Mouse (Mus musculus): ENCODE measurements around the gene Vps26a.

Gene Vps26a

DNA sequence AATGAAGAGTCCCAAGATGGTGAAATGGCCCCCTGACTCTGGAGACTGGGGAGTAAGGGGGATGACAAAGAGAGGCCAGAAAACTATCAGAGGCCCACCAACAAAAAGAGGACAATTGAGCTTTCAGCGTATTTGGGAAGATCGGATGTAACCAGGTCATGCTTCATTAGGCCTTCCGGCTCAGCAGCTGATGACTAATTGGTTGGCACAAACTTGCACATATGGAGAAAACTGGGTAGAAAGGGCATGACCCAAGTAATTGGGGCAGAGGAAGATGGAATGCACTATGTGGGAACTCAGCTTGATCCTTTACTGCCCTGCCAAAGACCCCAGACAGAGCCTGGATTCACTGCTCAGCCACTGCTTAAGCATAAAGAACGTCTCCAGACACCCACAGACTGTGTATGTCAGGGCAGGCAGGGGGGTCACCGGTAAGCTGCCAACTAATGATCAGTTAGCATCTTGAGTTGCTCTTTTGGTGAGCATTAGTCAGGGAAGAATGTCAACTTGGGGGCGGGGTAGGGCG lies 67.7 kb downstream of the Vps26a start:
- no peak for DNase-seq (ENCODE audit: low spot score in 2 of 2)

- DNase-seq (ENCODE audit: low spot score in 2 of 2): no peak
These were observed 73.0 kb downstream of the Vps26a start for GRCm38 (mm10) chr10:62413606-62413982.

DNA sequence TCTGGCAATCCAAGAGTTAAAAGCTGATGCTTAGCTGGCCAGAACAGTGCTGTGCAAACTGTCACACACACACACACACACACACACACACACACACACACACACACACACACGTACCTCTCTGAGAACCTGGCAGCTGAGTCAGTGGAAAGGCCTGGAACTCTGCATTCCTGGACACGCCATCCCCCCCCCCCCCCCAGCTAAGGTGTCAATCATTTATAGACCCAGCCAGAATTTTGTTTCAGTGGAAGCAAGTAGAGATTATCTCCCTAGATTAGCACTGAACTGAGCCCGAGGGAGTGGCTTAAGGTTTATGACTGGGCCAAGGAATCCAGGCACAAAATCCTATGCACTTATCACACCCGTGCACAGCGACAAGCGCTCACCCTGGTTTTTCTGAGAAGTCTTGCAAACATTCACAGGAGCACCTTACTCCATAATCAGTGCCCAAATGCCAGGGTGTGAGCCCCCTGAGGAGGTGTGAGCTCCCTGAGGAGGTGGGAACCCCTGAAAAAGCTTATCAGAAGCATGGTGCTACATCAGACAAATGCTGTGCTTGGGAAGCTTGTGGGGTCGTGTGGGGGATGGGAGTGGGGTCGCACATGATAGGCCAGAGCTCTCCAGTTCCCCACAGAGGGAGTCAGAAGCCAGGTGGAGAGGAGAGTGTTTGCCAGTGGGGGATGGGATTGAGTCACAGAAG lies 73.5 kb downstream of the Vps26a start:
- DNase-seq (ENCODE audit: low spot score in 2 of 2): no peak

DNA sequence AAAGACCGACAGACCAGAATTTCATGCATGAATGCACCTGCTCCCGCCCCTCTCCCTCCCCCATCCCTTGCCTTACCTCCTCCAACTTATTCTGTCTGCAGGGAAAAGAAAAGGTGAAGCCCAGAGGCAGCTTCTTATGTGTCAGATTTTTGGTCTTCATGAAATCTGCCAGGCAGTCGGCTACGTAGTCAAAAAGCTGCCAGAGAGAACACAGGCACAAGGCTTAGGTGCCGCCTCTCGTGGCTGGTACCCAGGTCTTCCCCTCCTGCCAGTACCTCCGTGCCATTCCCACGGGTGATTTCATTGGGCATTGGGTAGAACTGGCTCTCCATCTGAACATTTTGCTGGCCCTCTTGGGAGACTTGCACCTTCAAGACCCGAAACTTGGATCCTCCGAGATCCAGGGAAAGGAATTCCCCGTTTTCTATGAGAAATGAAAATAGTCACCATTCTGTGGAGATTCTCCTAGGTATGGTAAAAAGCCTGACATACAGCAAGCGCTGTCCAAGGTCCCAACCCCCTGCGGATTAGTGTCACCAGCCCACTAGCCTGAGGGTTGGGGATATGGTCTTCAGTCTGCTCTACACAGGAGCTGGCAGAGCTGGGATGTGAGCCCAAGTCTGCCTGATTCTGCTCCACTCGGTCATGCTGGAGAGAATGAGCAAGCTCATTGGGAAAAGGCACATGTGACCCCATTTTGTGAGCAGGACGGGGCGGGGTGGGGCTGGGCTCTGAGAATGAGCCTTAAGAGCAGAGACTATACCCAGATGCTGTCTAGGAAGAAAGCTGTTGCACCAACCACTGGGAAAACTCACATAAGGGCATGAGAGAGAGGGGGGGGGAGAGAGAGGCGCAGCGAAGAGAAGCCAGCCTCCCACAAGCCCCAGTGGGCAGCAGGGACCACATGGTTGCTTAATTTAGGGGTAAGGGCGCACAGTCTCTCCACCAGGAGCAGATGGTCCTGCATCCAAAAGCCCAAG lies 74.9 kb downstream of the Vps26a start:
- no peak for DNase-seq (ENCODE audit: low spot score in 2 of 2)

DNA sequence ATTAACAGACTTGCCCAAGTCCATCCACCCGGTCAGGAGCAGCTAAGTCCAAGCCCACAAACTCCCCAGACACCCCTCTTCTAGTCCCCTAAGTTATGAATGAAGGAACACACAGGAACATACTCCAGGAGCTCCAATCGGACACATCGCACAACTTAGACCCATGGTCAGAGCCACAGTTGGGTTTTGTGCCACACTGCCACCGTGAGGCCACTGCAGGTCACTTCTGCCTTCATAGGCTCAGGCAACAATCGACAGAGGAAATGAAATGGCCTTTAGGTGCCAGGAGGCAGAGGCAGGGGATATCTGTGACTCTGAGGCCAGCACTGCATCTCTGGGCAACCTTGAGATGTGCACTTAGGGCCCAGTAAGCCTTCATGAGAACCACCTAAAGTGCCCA lies 75.7 kb downstream of the Vps26a start:
- DNase-seq (ENCODE audit: low spot score in 2 of 2): peak; percentile 7 to 49

Data from thymus, postnatal 10 days (tissue).